Mouse (Mus musculus): ENCODE measurements around the gene Retsat.

- TF ChIP-seq CTCF (IDR thresholded peaks at IDR 0.05; ENCODE audit: borderline replicate concordance, insufficient read depth, low read depth, low read length) (no peak), POLR2A (IDR thresholded peaks at IDR 0.05; ENCODE audit: borderline replicate concordance, insufficient read depth, low read length) (no peak)
These were observed 10.4 kb downstream of the Retsat start for GRCm38 (mm10) chr6:72608662-72609184.

Measured in cerebellum, adult 2 months (tissue).